Mouse (Mus musculus) bone marrow macrophage, adult 2 months (primary cell): Measurements from ENCODE around the gene Rccd1. TPM values are rescaled to one million over a fixed set of nuclear protein-coding genes. Genes with fewer than 3 reads are reported as not detected.

ENCODE experiments used
- H3K27ac ChIP-seq: 2 replicates; pipeline ENCODE4 v1.5.1; 2012; ENCODE audit warnings: low read depth, low read length; ENCODE audit not compliant: insufficient read depth
- H3K4me1 ChIP-seq: 2 replicates; pipeline ENCODE4 v1.6.1; 2012; ENCODE audit warnings: low read length; ENCODE audit not compliant: control insufficient read depth, insufficient read depth
- H3K4me3 ChIP-seq: 2 replicates; pipeline ENCODE4 v1.5.1; 2012; ENCODE audit warnings: mild to moderate bottlenecking, low read length, moderate library complexity; ENCODE audit not compliant: insufficient read depth
- CTCF ChIP-seq: IDR thresholded peaks from 2 replicates; pipeline ENCODE4 v1.5.1; 2012; ENCODE audit warnings: low read depth, mild to moderate bottlenecking, low read length, moderate library complexity
- POLR2A ChIP-seq: IDR thresholded peaks from 2 replicates; pipeline ENCODE4 v1.6.1; 2012; ENCODE audit warnings: mild to moderate bottlenecking, low read depth, low read length, borderline replicate concordance
- polyA plus RNA-seq: library from polyadenylated mRNA; stranded (reverse); fragments of >200 nt; gene quantifications from 2 replicates; pipeline ENCODE4 v1.2.4, GENCODE M21; 2012; ENCODE audit not compliant: missing spikeins, insufficient read depth, insufficient read length

Rccd1 gene
- polyA plus RNA-seq, 1 experiment = 6.8 TPM

- Histone ChIP-seq H3K4me3 (peak overlapping the region; percentile 78), H3K4me1 (peaks cover 18% of the 10 kb centered on the region), H3K27ac (peak overlapping the region; percentile 85)
- no peak for TF ChIP-seq POLR2A
- no peak for TF ChIP-seq CTCF
These were observed 44.6 kb upstream of the Rccd1 start for GRCm38 (mm10) chr7:80368635-80369421.

- Histone ChIP-seq H3K4me3 (peak overlapping the region; percentile 35; the same call in 1 of the 2 replicates), H3K4me1 (peaks cover 13% of the 10 kb centered on the region), H3K27ac (peak overlapping the region; percentile 85; the same call in 1 of the 2 replicates)
- no peak for TF ChIP-seq POLR2A
- TF ChIP-seq CTCF = no peak
These were observed 43.8 kb upstream of the Rccd1 start for GRCm38 (mm10) chr7:80368009-80368408.

DNA sequence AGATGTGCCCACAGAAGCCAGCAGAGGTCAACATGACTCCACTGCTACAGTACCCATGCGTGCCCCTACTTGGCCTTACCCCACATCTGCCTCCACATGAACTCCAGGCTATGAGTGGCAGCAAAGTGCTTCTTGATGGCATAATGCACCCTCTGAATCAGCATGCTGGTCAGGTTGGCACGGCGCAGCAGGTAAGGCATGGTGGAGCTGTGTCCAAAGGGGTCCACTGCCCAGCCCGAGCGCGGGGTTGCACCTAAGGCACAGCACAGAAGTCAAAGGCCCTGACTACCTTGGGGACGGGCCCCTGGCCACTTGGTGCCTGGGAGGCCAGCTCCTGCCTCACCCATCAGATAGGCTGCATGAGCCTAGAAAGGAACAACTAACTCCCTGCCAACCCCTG, 43.0 kb upstream of the Rccd1 start:
- H3K4me3 ChIP-seq = no peak overlapping the region
- peaks cover 13% of the 10 kb centered on the region for H3K4me1 ChIP-seq
- TF ChIP-seq CTCF = no peak
- no peak for TF ChIP-seq POLR2A
- H3K27ac ChIP-seq = no peak overlapping the region

GRCm38 (mm10) chr7:80365759-80366158, 41.5 kb upstream of the Rccd1 start:
- TF ChIP-seq POLR2A = no peak
- no peak for TF ChIP-seq CTCF
- Histone ChIP-seq H3K4me1 (peaks cover 13% of the 10 kb centered on the region), H3K27ac (no peak overlapping the region), H3K4me3 (no peak overlapping the region)

DNA sequence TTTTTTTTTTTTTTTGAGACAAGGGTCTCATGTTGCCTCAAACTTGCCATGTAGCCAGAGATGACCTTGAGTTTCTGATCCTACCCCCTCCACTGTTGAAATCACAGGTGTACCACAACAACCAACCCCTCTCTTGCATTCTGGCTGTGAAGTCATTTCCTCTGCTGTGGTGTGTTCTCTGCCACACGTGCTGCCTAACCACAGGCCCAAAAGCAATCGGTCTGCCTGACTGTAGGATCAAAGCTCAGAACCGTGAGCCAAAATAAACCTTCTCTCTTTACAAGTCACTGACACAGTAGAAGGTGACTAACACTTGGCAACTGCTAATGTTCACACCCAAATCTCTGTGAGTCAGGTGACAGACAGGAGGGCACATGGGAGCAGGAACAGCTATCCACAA, 36.2 kb upstream of the Rccd1 start:
- H3K4me1 ChIP-seq = no peaks in the 10 kb centered on the region
- no peak overlapping the region for H3K4me3 ChIP-seq
- no peak for TF ChIP-seq CTCF
- no peak for TF ChIP-seq POLR2A
- no peak overlapping the region for H3K27ac ChIP-seq

GRCm38 (mm10) chr7:80358039-80358438, 33.8 kb upstream of the Rccd1 start:
- Histone ChIP-seq H3K4me3 (no peak overlapping the region), H3K4me1 (peaks cover 6% of the 10 kb centered on the region), H3K27ac (no peak overlapping the region)
- TF ChIP-seq CTCF (no peak), POLR2A (no peak)

GRCm38 (mm10) chr7:80357156-80357555, 32.9 kb upstream of the Rccd1 start:
- TF ChIP-seq POLR2A (no peak), CTCF (no peak)
- Histone ChIP-seq H3K27ac (no peak overlapping the region), H3K4me3 (no peak overlapping the region), H3K4me1 (peaks cover 6% of the 10 kb centered on the region)

DNA sequence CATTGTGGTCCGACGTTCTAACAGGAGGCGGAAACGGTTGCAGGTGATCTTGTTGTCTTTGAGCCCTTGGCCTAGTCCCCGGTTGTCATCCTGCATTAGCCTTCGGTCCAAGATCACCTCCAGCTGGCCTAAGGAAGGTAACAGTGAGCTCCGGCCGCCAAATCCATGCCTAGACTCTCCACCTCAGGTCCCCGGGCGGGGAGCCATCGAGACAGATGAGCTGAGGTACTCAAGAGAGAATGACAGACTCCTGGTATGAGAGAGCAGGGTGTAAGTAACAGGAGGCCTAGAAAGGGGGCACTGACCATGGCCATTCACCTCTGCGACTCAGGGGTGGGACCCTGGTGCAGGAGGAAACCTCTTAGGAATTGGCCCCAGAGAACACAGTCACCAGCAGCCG, 32.1 kb upstream of the Rccd1 start:
- TF ChIP-seq CTCF = no peak
- no peak for TF ChIP-seq POLR2A
- Histone ChIP-seq H3K4me3 (no peak overlapping the region), H3K4me1 (peaks cover 6% of the 10 kb centered on the region), H3K27ac (no peak overlapping the region)

GRCm38 (mm10) chr7:80352920-80353319, 28.7 kb upstream of the Rccd1 start:
- H3K4me3 ChIP-seq = no peak overlapping the region
- H3K27ac ChIP-seq = no peak overlapping the region
- H3K4me1 ChIP-seq = peaks cover 6% of the 10 kb centered on the region
- no peak for TF ChIP-seq CTCF
- TF ChIP-seq POLR2A = no peak

GRCm38 (mm10) chr7:80350808-80351207, 26.6 kb upstream of the Rccd1 start:
- H3K4me3 ChIP-seq = no peak overlapping the region
- H3K4me1 ChIP-seq = peaks cover 26% of the 10 kb centered on the region
- no peak for TF ChIP-seq CTCF
- no peak for TF ChIP-seq POLR2A
- H3K27ac ChIP-seq = no peak overlapping the region
